ENCODE assay signal across 11 mouse cellular contexts in the genomic region with DNA sequence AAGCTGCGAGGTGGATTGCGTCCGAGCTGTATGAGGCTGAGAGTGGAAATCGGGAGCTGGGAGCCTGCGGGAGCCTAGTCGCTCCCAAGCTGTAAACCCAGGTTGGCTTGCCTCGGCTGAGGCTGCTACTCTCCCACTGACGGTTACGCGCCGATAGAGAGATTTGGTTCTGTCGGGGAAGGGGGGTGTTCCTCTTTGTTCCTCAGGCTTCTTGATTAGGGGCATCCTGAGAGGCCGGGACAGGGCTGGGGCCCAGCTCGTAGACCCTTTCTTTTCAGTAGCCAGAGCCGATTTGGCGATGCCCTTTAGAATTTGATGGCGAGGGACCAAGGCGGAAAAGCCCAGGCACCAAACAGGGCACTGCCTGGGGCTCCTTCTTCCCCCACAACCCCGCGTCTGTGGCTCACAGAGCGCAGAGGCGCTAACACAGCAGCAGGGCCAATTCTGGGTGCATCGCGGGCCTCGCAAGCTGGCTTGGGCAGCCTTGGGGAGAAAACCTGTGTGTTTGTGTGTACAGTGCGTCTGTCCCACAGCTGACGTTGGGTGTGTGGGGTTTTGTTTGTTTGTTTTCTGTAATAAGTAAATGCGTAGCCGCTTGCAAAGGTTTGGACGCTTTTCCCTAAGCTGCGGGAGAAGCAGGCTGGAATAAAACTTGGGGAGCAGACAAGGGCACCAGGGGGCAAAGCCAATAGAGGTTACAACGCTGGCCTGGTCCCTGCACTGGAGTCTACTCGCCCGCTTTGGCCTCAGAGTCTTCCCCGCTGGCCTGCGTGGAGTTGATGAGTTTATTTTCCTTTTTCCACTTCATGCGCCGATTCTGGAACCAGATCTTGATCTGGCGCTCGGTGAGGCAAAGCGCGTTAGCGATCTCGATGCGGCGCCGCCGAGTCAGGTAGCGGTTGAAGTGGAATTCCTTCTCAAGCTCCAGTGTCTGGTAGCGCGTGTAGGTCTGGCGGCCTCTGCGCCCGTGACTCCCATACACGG. TPM values are rescaled to one million over a fixed set of nuclear protein-coding genes. Genes with fewer than 3 reads are reported as not detected.
DNase-seq lines count a peak whose midpoint lies in the region; ATAC-seq and TF ChIP-seq lines count a peak whose summit lies in the region.
"Had no signal": no experiment of that assay in that cellular context is flagged by ENCODE, and none has a peak within 500 bp of the region (broad histone marks: within the 10 kb centered on the region; RNA-seq: fewer than 3 reads in every experiment).

No protein-coding gene starts in this region.

- no peak for ATAC-seq in heart, embryonic 11.5 days (replicated peaks; ENCODE audit: insufficient number of reproducible peaks, low FRiP score, low TSS enrichment)
- no peak for ATAC-seq in heart, embryonic 12.5 days (ENCODE audit: insufficient number of reproducible peaks, low FRiP score)
- no peak for ATAC-seq in hindbrain, postnatal 0 days
- ATAC-seq in limb, embryonic 14.5 days (ENCODE audit: low FRiP score, low read depth), result no peak

- no peak for TF ChIP-seq CTCF in hindbrain, postnatal 0 days (IDR thresholded peaks at IDR 0.05; ENCODE audit: low read depth)

- peaks cover 99% of the 10 kb centered on the region for H3K27me3 ChIP-seq in heart, embryonic 11.5 days (ENCODE audit: control insufficient read depth, insufficient read depth, low read length)
- peaks cover 96% of the 10 kb centered on the region for H3K27me3 ChIP-seq in heart, embryonic 12.5 days (replicated peaks)
- peaks cover 87% of the 10 kb centered on the region for H3K27me3 ChIP-seq in hindbrain, postnatal 0 days (ENCODE audit: insufficient read depth, low read length)
- H3K27me3 ChIP-seq in limb, embryonic 14.5 days (ENCODE audit: control insufficient read depth, insufficient read depth, low read length), result peaks cover 30% of the 10 kb centered on the region; the same call in 1 of the 2 replicates
- H3K27me3 ChIP-seq: CH12.LX had no signal

- H3K36me3 ChIP-seq in heart, embryonic 11.5 days (ENCODE audit: control insufficient read depth, insufficient read depth, low read length), result no peaks in the 10 kb centered on the region
- no peaks in the 10 kb centered on the region for H3K36me3 ChIP-seq in heart, embryonic 12.5 days
- H3K36me3 ChIP-seq in hindbrain, postnatal 0 days (ENCODE audit: insufficient read depth, low read length), result no peaks in the 10 kb centered on the region
- H3K36me3 ChIP-seq in limb, embryonic 14.5 days (ENCODE audit: control insufficient read depth, insufficient read depth, low read length), result peaks cover 39% of the 10 kb centered on the region

- H3K9ac ChIP-seq in heart, embryonic 11.5 days (ENCODE audit: low read depth, low read length), result no peak overlapping the region
- H3K9ac ChIP-seq in heart, embryonic 12.5 days, result no peak overlapping the region
- no peak overlapping the region for H3K9ac ChIP-seq in hindbrain, postnatal 0 days (replicated peaks; ENCODE audit: low read length)
- peak overlapping the region; percentile 25; the same call in 1 of the 2 replicates for H3K9ac ChIP-seq in limb, embryonic 14.5 days (ENCODE audit: low read depth, low read length, severe bottlenecking)

- peak; percentile 53 for DNase-seq in ES-CJ7 (ENCODE audit: low read depth, low spot score)
- no peak for DNase-seq in hindbrain, postnatal 0 days (ENCODE audit: low spot score)
- DNase-seq in limb, embryonic 14.5 days (ENCODE audit: low spot score), result no peak
- no peak for DNase-seq in T-cell, adult 2 months (ENCODE audit: low spot score)
- no peak for DNase-seq in frontal cortex, postnatal 14 days (ENCODE audit: low spot score in 2 of 2)
- no peak for DNase-seq in spleen, postnatal 10 days (ENCODE audit: low spot score in 2 of 2)
- DNase-seq: cerebellum, postnatal 25 days had no signal

- peaks cover 12% of the 10 kb centered on the region for H3K4me1 ChIP-seq in heart, embryonic 11.5 days (ENCODE audit: control insufficient read depth, insufficient read depth, low read length)
- peaks cover 24% of the 10 kb centered on the region for H3K4me1 ChIP-seq in heart, embryonic 12.5 days (replicated peaks)
- H3K4me1 ChIP-seq in hindbrain, postnatal 0 days (ENCODE audit: insufficient read depth, low read length), result no peaks in the 10 kb centered on the region
- peaks cover 57% of the 10 kb centered on the region for H3K4me1 ChIP-seq in limb, embryonic 14.5 days (ENCODE audit: control insufficient read depth, insufficient read depth, low read length)

- H3K4me2 ChIP-seq in heart, embryonic 11.5 days, result peak overlapping the region; percentile 20
- H3K4me2 ChIP-seq in heart, embryonic 12.5 days, result no peak overlapping the region
- peak overlapping the region; percentile 19 for H3K4me2 ChIP-seq in hindbrain, postnatal 0 days (ENCODE audit: low read depth, low read length)
- peak overlapping the region; percentile 91 for H3K4me2 ChIP-seq in limb, embryonic 14.5 days (replicated peaks; ENCODE audit: low read depth, low read length, severe bottlenecking)

- no peak for TF ChIP-seq POLR2A in limb, embryonic 14.5 days (IDR thresholded peaks at IDR 0.05; ENCODE audit: borderline replicate concordance, extremely low read depth, insufficient read depth, insufficient read length)

- H3K9me3 ChIP-seq in heart, embryonic 11.5 days (replicated peaks; ENCODE audit: control insufficient read depth, low read length), result no peaks in the 10 kb centered on the region
- no peaks in the 10 kb centered on the region for H3K9me3 ChIP-seq in heart, embryonic 12.5 days (replicated peaks)
- H3K9me3 ChIP-seq in hindbrain, postnatal 0 days (ENCODE audit: low read length), result no peaks in the 10 kb centered on the region
- no peaks in the 10 kb centered on the region for H3K9me3 ChIP-seq in limb, embryonic 14.5 days (ENCODE audit: control insufficient read depth, low read length)

- no peak overlapping the region for H3K27ac ChIP-seq in heart, embryonic 11.5 days (ENCODE audit: low read depth, low read length)
- H3K27ac ChIP-seq in heart, embryonic 12.5 days (ENCODE audit: poor library complexity, severe bottlenecking), result no peak overlapping the region
- H3K27ac ChIP-seq in hindbrain, postnatal 0 days, result peak overlapping the region; percentile 38
- H3K27ac ChIP-seq in limb, embryonic 14.5 days (replicated peaks; ENCODE audit: low read depth, low read length), result 0 out of 2 replicates have a peak overlapping the region, but pooled peaks have one; percentile 38

- no peak overlapping the region for H3K4me3 ChIP-seq in heart, embryonic 11.5 days (ENCODE audit: low read depth, low read length)
- H3K4me3 ChIP-seq in heart, embryonic 12.5 days, result no peak overlapping the region
- H3K4me3 ChIP-seq in hindbrain, postnatal 0 days (ENCODE audit: low read length), result no peak overlapping the region
- peak overlapping the region; percentile 10 for H3K4me3 ChIP-seq in limb, embryonic 14.5 days (replicated peaks; ENCODE audit: low read length)

- WGBS in heart, embryonic 11.5 days (ENCODE audit: insufficient replicate concordance), result under 1% methylated on average over 55 of the region's 55 CpGs
- 2% methylated on average over 55 of the region's 55 CpGs for WGBS in heart, embryonic 12.5 days
- 3% methylated on average over 55 of the region's 55 CpGs for WGBS in hindbrain, postnatal 0 days
- 21% methylated on average over 51 of the region's 55 CpGs for WGBS in limb, embryonic 14.5 days

RNA-seq across cellular contexts. Expression of a gene that starts 1.5 kb away (rescaled TPM):
- 2.4 and 2.6 TPM in 2 replicates for polyA plus RNA-seq in heart, embryonic 11.5 days (2014; fragmentation: Nextera tagmentation; extraction: Ambion mirVana)
- 0.96 and 1.7 TPM in 2 replicates for polyA plus RNA-seq in heart, embryonic 12.5 days (2016; fragmentation: Nextera tagmentation; extraction: Ambion mirVana)
- 99.2 and 108 TPM in 2 replicates for total RNA-seq in hindbrain, postnatal 0 days (2014; rRNA removed)
- 81.7 and 89.4 TPM in 2 replicates for polyA plus RNA-seq in hindbrain, postnatal 0 days (2015; fragmentation: Nextera tagmentation; extraction: Ambion mirVana)
- polyA plus RNA-seq in limb, embryonic 14.5 days (2012; rRNA removed), result 11.0 and 12.3 TPM in 2 replicates
- polyA plus RNA-seq in limb, embryonic 14.5 days (2014; fragmentation: Nextera tagmentation; extraction: Ambion mirVana), result 3.4 and 3.8 TPM in 2 replicates

RNA-seq across cellular contexts. Expression of a gene that starts 2.6 kb away (rescaled TPM):
- not detected in 2 replicates for polyA plus RNA-seq in heart, embryonic 11.5 days (2014; fragmentation: Nextera tagmentation; extraction: Ambion mirVana)
- not detected in 2 replicates for polyA plus RNA-seq in heart, embryonic 12.5 days (2016; fragmentation: Nextera tagmentation; extraction: Ambion mirVana)
- 12.3 and 25.8 TPM in 2 replicates for total RNA-seq in hindbrain, postnatal 0 days (2014; rRNA removed)
- polyA plus RNA-seq in hindbrain, postnatal 0 days (2015; fragmentation: Nextera tagmentation; extraction: Ambion mirVana), result 6.0 and 7.7 TPM in 2 replicates
- polyA plus RNA-seq in limb, embryonic 14.5 days (2012; rRNA removed), result 3.9 and 4.3 TPM in 2 replicates
- 0.66 and 0.94 TPM in 2 replicates for polyA plus RNA-seq in limb, embryonic 14.5 days (2014; fragmentation: Nextera tagmentation; extraction: Ambion mirVana)
- polyA plus RNA-seq: liver, embryonic 16.5 days had no signal

RNA-seq across cellular contexts. Expression of a gene that starts 7.2 kb away (rescaled TPM):
- polyA plus RNA-seq in heart, embryonic 11.5 days (2014; fragmentation: Nextera tagmentation; extraction: Ambion mirVana), result 1.5 and 2.2 TPM in 2 replicates
- 0.72 and 0.80 TPM in 2 replicates for polyA plus RNA-seq in heart, embryonic 12.5 days (2016; fragmentation: Nextera tagmentation; extraction: Ambion mirVana)
- total RNA-seq in hindbrain, postnatal 0 days (2014; rRNA removed), result 8.7 and 9.8 TPM in 2 replicates
- polyA plus RNA-seq in hindbrain, postnatal 0 days (2015; fragmentation: Nextera tagmentation; extraction: Ambion mirVana), result 7.9 and 8.8 TPM in 2 replicates
- polyA plus RNA-seq in limb, embryonic 14.5 days (2012; rRNA removed), result 12.0 and 15.9 TPM in 2 replicates
- 2.7 and 3.4 TPM in 2 replicates for polyA plus RNA-seq in limb, embryonic 14.5 days (2014; fragmentation: Nextera tagmentation; extraction: Ambion mirVana)

RNA-seq across cellular contexts. Expression of a gene that starts 7.2 kb away (rescaled TPM):
- not detected in 2 replicates for polyA plus RNA-seq in heart, embryonic 11.5 days (2014; fragmentation: Nextera tagmentation; extraction: Ambion mirVana)
- polyA plus RNA-seq in heart, embryonic 12.5 days (2016; fragmentation: Nextera tagmentation; extraction: Ambion mirVana), result not detected in 2 replicates
- total RNA-seq in hindbrain, postnatal 0 days (2014; rRNA removed), result 0.83 and 2.2 TPM in 2 replicates
- polyA plus RNA-seq in hindbrain, postnatal 0 days (2015; fragmentation: Nextera tagmentation; extraction: Ambion mirVana), result not detected in 2 replicates
- 3.2 and 4.6 TPM in 2 replicates for polyA plus RNA-seq in limb, embryonic 14.5 days (2012; rRNA removed)
- 1.1 TPM in 1 of 2 replicates, not detected in the other for polyA plus RNA-seq in limb, embryonic 14.5 days (2014; fragmentation: Nextera tagmentation; extraction: Ambion mirVana)
- total RNA-seq: CH12.LX had no signal
- polyA plus RNA-seq: liver, embryonic 16.5 days had no signal

RNA-seq across cellular contexts. Expression of a gene that starts 14.4 kb away (rescaled TPM):
- 0.68 and 1.4 TPM in 2 replicates for polyA plus RNA-seq in heart, embryonic 11.5 days (2014; fragmentation: Nextera tagmentation; extraction: Ambion mirVana)
- polyA plus RNA-seq in heart, embryonic 12.5 days (2016; fragmentation: Nextera tagmentation; extraction: Ambion mirVana), result 0.38 and 0.39 TPM in 2 replicates
- total RNA-seq in hindbrain, postnatal 0 days (2014; rRNA removed), result 4.8 and 7.3 TPM in 2 replicates
- 10.5 and 12.0 TPM in 2 replicates for polyA plus RNA-seq in hindbrain, postnatal 0 days (2015; fragmentation: Nextera tagmentation; extraction: Ambion mirVana)
- polyA plus RNA-seq in limb, embryonic 14.5 days (2012; rRNA removed), result 2.2 and 2.8 TPM in 2 replicates
- polyA plus RNA-seq in limb, embryonic 14.5 days (2014; fragmentation: Nextera tagmentation; extraction: Ambion mirVana), result 0.57 and 1.0 TPM in 2 replicates
- total RNA-seq: CH12.LX had no signal

Comparison
In these comparisons a context has a peak if more than half of its experiments do, and no peak if none do; other contexts are left out.
1. H3K27ac ChIP-seq: peak in hindbrain, postnatal 0 days (single experiment) and limb, embryonic 14.5 days (single experiment); none in heart, embryonic 11.5 days (single experiment) and heart, embryonic 12.5 days (single experiment).